Mouse (Mus musculus) C2C12 (cell line): Measurements from ENCODE around the gene Disp3.

Experiments
- CTCF ChIP-seq: IDR thresholded peaks from one replicate; pipeline ENCODE4 v1.5.1; 2011; ENCODE audit not compliant: control insufficient read depth, insufficient read depth, insufficient read length
- MAX ChIP-seq: IDR thresholded peaks from one replicate; pipeline ENCODE4 v1.6.1; 2011; ENCODE audit warnings: mild to moderate bottlenecking, control low read depth
- MYOD1 ChIP-seq: IDR thresholded peaks from one replicate; pipeline ENCODE4 v1.6.1; 2011; ENCODE audit warnings: low read depth; ENCODE audit not compliant: control insufficient read depth, insufficient read length
- USF1 ChIP-seq: IDR thresholded peaks from one replicate; pipeline ENCODE4 v1.6.1; 2011; ENCODE audit warnings: low read depth, mild to moderate bottlenecking, control low read depth, moderate library complexity

DNA sequence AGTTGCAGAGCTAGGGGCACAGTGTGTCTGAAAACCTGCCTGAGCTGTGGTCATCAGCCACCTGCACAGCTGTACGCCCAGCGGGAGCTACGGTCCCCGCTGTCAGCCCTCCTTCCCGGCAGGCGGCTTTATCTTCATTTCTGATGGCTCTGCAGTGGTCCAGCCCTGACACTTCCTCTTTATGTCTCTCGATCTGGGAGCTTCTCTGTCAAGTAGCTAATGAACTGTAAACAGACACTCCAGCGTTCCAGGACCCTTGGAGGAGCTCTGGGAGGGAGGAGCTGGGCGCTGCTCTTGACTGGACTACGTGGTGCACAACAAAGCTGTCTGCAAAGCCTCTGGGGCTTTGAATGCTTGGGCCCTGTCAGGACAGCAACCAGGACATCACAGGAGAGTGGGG, 67.1 kb downstream of the Disp3 start:
- TF ChIP-seq CTCF (no peak), MAX (no peak), USF1 (no peak), MYOD1 (no peak)
